Mouse (Mus musculus): ENCODE results near the gene Abcc8.

DNA sequence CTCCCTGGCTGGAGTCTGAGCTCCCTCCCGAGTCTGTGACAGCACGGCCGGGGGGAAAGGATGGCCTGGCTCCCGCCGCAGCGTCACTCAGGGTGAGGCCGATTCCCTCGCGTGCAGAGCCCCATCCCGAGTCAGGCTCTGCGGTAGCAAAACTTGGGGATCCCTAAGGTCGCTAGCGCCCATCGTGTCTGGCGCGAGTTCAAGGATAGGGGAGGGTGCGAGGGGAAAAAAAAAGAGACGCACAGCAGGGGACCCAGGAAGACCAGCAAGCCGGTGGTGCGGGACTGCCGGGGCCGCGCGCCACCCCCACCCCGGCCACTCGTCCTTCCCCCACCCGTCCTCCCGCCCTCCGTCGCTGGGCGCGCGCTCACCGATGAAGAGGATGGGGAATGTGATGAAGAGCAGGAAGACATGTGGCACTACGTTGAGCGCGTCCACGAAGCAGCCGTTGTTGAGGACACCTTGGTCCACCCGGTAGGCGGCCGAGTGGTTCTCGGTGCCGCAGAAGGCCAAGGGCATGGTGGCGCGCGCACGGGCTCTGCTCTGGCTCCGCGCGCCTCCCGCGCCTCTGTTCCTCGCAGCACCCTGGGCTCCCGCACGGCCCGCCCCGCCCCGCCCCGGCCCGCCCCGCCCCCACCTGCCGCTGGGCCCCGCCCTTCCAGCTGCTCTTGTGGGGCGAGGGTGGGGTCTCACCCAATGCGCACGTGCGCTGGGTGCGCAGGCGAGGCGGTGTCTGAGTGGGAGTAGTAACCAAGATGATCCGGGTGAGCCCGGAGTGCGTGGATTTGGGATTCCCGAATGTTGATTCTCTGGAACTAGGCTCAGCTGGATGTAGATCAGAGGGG, at the start of gene Abcc8:
- TF ChIP-seq CTCF (IDR thresholded peaks at IDR 0.05; ENCODE audit: low read depth): no peak
- no peak for TF ChIP-seq EP300 (IDR thresholded peaks at IDR 0.05; ENCODE audit: low read depth)

All from liver, postnatal 0 days (tissue).